Mouse (Mus musculus) common myeloid progenitor, adult 5-6 weeks (primary cell): ENCODE measurements around the gene Optn. TPM values are rescaled to one million over a fixed set of nuclear protein-coding genes. Genes with fewer than 3 reads are reported as not detected.

Experiments used
- ATAC-seq: replicated peaks from 2 replicates; pipeline ENCODE4 v1.8.0; 2016; ENCODE audit warnings: low read depth, mild to moderate bottlenecking, moderate TSS enrichment, inconsistent platforms; ENCODE audit not compliant: poor library complexity, severe bottlenecking
- total RNA-seq: library from RNA; stranded (forward); fragments of 200-1000, 187-1606 nt; gene quantifications from 2 replicates; pipeline ENCODE4 v1.2.3, GENCODE M21; 2017

The Optn gene
- total RNA-seq, 1 experiment from 2014 or later: 66.8 TPM

GRCm38 (mm10) chr2:4994436-4994835, 69.4 kb downstream of the Optn start:
- ATAC-seq: no peak

DNA sequence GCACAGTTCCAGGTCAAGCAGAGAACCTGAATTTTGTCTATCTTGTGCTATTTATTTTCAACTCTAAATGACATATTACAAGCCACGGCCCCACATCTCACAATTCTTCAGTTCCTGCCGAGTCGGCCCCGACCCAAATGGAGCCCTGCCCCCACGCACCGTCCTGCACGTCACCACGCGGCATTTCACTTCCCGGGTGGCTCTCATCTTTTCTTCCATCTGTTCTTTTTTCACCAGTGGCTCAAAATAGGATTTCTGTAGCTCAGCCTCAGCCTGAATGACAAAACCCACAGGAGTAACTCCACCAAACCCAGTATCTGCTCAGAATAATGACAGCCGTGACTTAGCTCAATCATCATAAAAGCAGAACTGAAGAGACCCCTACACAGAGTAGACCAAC, 70.3 kb downstream of the Optn start:
- ATAC-seq: no peak

GRCm38 (mm10) chr2:4988826-4989424, 74.9 kb downstream of the Optn start:
- ATAC-seq: peak; percentile 60; the same call in 1 of the 2 replicates

- ATAC-seq: no peak
Measured at GRCm38 (mm10) chr2:4987388-4988180, 76.3 kb downstream of the Optn start.

- no peak for ATAC-seq
Measured at GRCm38 (mm10) chr2:4986798-4987197, 77.1 kb downstream of the Optn start.

GRCm38 (mm10) chr2:4985000-4985399, 78.9 kb downstream of the Optn start:
- no peak for ATAC-seq

GRCm38 (mm10) chr2:4983987-4984386, 79.9 kb downstream of the Optn start:
- ATAC-seq: no peak

- no peak for ATAC-seq
Measured at GRCm38 (mm10) chr2:4978091-4978490, 85.8 kb downstream of the Optn start.

- ATAC-seq: no peak
Measured at GRCm38 (mm10) chr2:4975807-4976206, 88.0 kb downstream of the Optn start, which contains the start of gene Ucma. TSS of gene Ucma (plus strand) at chr2:4976122.

Other genes starting within 250 kb of the Optn start
- gene Sephs1, start 182.5 kb downstream of the Optn start, total RNA-seq: 36.6 and 48.2 TPM in 2 replicates
- gene Phyh, start 145.0 kb downstream of the Optn start, total RNA-seq: 18.6 and 27.3 TPM in 2 replicates
- gene Ucma, start 87.9 kb downstream of the Optn start, total RNA-seq: not detected in 2 replicates
- gene Mcm10, start 51.3 kb downstream of the Optn start, total RNA-seq: 72.3 and 89.8 TPM in 2 replicates
- gene Ccdc3, start 73.7 kb upstream of the Optn start, total RNA-seq: not detected in 2 replicates